Mouse (Mus musculus) brain, embryonic 14.5 days (tissue): ENCODE data around the gene Wwc2.

ENCODE experiments used
- CTCF ChIP-seq: fragments of 200-500 bp; IDR thresholded peaks from 2 replicates; pipeline ENCODE4 v1.5.1; 2012; ENCODE audit warnings: inconsistent platforms, mild to moderate bottlenecking, moderate library complexity, borderline replicate concordance; ENCODE audit not compliant: insufficient read depth, insufficient read length; ENCODE audit errors: extremely low read depth
- POLR2A ChIP-seq: fragments of 200-500 bp; IDR thresholded peaks from 2 replicates; pipeline ENCODE4 v1.6.1; 2012; ENCODE audit warnings: mild to moderate bottlenecking, inconsistent platforms, borderline replicate concordance; ENCODE audit not compliant: poor library complexity, insufficient read depth, insufficient read length, severe bottlenecking; ENCODE audit errors: extremely low read depth

DNA sequence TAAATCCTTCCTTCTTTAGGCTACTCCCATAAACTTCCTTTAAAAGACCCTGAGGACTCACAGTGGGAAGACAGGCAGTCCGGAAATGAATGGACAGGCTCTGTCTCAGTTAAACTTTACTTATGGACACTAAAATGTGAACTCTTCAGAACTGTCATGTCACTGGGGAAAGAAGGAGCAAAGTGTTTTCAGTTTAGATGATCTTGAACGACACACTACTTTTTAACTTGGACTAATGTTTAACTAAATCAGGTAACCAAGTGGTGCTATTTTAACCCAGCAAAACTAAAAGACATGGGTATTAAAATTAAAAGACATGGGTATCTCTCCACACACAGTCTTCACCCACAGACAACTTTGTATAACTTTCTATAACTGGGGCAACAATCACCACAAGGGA is 19.6 kb downstream of the Wwc2 start:
- no peak for TF ChIP-seq POLR2A
- TF ChIP-seq CTCF: no peak
